Mouse (Mus musculus) activated CD4-positive, CD25-positive, alpha-beta regulatory T cell (primary cell): ENCODE measurements around the gene Nolc1. TPM values are rescaled to one million over a fixed set of nuclear protein-coding genes. Genes with fewer than 3 reads are reported as not detected.

Source experiments
- polyA plus RNA-seq, 2 experiments: library from polyadenylated mRNA; unstranded; fragments of 100-300 nt; shearing (Covaris generic); gene quantifications; one replicate each; pipeline ENCODE4 v1.2.1; 2017

Nolc1 gene
- 10 to 100 TPM; 72.4 to 90.9 TPM for polyA plus RNA-seq

DNA sequence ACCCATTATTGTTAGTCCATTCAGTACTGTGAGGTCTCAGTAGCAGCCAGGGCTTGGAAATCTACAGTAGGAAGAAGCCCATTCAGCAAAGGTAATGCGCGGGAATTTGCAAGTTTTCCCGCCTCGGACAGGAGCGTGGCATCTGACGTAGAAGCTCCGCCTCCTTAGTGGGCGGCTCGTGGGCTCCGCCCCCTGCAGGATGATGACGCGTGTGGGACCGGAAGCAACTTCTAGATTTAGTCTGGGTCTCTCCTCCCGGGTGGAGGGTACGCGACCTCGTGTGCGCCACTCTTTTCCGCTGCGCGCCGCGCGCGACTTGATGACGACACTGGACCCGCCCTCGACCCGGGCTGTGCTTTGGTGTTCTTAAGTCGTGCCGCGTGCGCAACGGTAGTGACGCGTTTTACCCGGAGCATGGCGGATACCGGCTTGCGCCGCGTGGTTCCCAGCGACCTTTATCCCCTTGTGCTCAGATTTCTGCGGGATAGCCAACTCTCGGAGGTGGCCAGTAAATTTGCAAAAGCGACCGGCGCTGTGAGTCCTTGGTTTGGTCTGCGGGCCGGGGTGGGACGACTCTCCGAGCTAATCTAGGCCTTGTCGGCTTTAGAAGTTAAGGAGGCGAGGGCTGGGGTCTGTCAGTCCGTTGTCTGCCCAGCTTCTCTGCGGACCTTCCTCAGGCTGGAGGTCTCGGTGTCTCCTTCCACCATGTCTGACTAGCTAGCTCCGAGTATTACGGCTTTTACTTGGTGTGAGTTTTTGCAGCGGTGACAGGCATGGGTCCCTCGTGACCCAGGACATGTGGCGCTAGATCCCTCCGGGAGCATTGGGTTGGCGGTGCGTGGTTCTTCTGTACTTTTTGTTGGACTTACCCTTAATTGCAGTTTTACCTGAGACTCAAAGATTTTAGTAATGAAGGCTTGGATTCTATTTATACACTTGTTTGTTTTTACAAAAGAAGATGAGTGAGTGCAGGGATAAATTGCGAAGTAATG, at the start of gene Nolc1:
Gene Nolc1 (plus strand): TSS at position 248 of the 992 bp plus-strand sequence.

DNA sequence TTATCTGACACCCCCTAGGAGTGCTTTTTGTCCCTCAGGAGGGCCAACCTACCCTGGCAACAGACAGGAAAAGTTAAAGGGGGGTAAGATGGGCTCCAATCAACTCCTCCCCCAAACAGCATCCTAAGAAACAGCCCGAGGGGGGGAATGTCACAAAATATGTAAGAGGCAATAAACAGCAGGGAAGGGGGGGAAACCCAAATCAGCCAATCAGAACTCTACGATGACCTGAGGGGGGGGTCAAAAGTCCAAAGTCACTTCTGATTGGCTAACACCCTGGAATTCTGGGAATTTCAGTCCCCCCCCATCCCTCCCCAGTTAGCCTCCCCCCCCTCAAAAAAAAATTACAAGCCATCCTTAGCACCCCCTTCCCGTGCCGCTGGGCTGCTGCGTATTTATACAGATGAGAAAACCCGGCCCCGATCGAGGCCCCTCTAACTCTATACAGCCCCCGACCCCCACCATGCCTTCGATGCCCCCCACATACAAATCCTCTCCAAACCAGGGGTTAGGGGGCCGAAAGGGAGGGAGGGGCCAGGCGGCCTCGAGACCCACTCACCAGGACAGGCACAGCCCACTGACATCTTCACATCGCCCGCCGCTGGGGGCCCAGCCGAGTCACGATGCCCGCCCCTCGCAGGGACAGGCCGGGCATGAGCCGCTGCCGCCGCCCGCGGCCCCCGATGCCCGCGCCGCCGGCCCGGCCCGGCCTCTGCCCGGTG, 31.2 kb upstream of the Nolc1 start, which contains the start of gene Pprc1:
Gene Pprc1 (plus strand): TSS at position 616 of the 722 bp plus-strand sequence.

GRCm38 (mm10) chr19:46044993-46045695, 30.5 kb upstream of the Nolc1 start, which contains the start of gene Ldb1:
Gene Ldb1 (minus strand): TSS chr19:46045214.

DNA sequence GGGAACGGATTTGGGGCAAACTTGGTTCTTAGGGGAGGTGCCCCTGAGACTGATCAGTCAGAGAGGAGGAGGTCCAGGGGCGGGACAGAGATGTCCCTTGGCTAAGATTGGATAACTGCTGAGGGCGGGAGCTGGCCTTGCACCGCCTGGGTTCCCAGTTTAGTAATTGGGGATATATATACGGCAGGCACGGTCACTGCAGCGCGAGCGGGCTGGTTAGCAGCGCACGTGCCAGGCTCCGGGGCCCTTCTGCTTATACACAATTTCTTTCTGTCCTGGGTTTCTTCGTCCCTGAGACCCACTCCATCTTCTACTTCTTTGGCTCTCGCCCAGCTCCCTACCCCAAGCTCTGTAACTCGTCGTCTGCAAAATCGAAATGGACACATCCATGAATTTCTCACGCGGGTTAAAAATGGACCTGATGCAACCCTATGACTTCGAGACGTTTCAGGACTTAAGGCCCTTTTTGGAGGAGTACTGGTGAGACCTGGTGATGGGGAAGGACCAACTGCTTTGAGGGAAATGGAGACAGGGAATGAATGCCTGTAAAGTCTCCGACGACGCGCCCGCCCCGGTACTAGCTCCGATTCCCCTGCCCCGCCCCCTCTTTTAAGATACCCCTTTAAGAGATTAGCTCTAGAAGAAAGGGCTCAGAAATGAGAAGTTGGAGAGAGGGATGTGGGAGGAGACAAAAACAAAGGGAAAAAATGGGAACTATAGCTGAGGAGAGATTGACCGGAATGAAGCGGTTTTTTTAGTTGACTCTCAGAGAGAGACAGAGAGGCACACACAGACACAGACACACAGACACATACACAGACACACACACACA, 56.2 kb downstream of the Nolc1 start, which contains the start of gene Elovl3:
Gene Elovl3 (plus strand): TSS at position 204 of the 832 bp plus-strand sequence.

Other genes with a start within 250 kb of the Nolc1 start
- gene Armh3, start 77.4 kb upstream of the Nolc1 start, polyA plus RNA-seq = 10 to 100 TPM; 11.7 to 14.4 TPM
- gene Hps6, start 72.4 kb upstream of the Nolc1 start, polyA plus RNA-seq = 10 to 100 TPM in 1 of 2 experiments, 1 to 10 TPM in 1; 5.3 to 16.7 TPM
- 10 to 100 TPM; 30.4 to 37.5 TPM for gene Pprc1, start 31.0 kb upstream of the Nolc1 start, polyA plus RNA-seq
- 100 to 1,000 TPM; 196 to 260 TPM for gene Ldb1, start 30.6 kb upstream of the Nolc1 start, polyA plus RNA-seq
- not detected for gene Elovl3, start 56.0 kb downstream of the Nolc1 start, polyA plus RNA-seq
- gene Pitx3, start 72.5 kb downstream of the Nolc1 start, polyA plus RNA-seq = not detected
- gene Gbf1, start 76.6 kb downstream of the Nolc1 start, polyA plus RNA-seq = 10 to 100 TPM; 33.4 to 58.0 TPM
- 100 to 1,000 TPM in 1 of 2 experiments, 10 to 100 TPM in 1; 77.5 to 105 TPM for gene Nfkb2, start 228.5 kb downstream of the Nolc1 start, polyA plus RNA-seq